Mouse (Mus musculus): ENCODE measurements at regions not wholly inside any gene's neighbourhood (a gene's known extent, or its start where the extent isn't known, plus 50 kb on each side); places are given as distances from the start of the nearest gene placed in this dataset.

DNA sequence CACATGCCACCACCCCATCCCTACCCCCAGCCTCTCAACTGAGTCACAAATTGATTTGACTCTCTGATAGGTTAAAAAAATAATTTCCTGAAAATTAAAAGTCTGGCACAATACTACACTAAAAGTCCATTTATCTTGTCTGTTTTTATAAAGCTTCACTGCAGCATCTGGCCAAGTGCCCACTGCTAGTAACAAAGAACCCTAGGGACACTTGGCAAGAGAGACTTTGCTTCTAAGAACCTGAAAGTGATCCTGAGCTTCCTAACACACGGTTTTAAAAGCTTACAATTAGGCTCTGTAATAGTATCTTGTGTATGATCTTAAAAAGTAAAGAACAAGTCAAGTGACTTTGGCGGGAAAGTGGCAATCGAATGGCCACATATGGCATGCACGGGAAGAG lies 288.3 kb downstream of the Epha4 start:
- DNase-seq = no peak

DNA sequence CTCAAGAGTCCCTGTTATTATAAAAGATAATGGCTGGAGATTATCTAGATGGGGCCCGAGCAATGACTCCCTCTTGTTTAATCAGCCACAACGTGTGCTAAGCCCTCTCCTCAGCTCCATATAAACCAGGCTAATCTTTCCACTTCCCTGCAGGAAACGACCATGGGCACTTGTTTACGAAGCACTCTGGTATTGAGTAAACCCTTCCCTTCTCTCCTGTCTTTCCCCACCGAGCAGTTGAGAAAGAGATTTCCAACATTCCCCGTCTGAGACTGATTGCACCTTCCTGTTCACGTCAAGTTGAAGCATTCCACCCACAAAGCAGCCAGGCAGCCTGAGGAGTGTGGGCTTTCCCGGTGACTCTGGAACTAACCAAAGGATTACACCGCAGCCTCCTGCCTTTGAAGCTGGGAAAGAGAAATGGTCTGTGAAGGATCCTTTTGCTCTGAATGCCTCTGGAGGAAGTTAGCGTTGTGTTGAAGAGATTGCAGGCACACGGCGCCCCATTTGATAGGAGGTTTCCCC lies 287.8 kb downstream of the Epha4 start:
- DNase-seq = no peak

DNA sequence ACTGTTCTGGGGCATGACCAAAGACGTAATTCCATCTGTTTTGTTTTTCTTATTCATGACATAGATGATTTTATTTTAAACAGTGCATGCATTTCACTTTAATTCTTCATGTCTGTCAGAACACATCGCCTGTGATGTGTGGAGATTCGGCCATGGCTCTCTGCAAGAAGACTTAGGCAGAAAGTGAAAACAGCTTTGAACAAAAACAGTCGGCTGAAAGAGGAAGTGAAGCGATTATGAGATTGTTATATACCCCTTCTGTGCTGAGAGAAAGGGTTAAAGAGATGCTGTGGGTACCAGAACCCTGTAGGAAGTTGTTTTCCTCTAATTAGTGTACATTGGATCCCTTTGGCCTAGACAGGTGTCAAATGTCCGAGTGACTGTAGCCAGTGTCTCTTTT lies 287.1 kb downstream of the Epha4 start:
- no peak for DNase-seq

DNA sequence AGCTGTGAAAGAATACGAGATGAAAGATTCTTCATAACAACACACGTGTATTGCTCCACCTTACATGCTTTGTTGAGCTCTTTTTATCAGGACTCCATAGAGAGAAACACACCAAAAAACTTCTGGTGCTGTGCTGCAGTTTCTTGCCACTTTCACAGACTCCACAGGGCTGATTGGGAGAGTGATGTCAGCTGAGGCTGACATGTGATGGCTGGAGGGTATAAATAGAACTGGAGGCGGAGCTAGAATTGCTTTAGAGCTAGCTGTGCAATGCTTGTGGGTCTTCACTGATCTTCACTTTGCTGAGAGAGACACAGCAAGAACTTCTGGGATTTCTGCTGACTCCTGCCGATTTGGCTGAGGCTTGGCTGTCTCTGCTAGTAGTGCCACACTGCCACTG lies 285.3 kb downstream of the Epha4 start:
- no peak for DNase-seq

DNA sequence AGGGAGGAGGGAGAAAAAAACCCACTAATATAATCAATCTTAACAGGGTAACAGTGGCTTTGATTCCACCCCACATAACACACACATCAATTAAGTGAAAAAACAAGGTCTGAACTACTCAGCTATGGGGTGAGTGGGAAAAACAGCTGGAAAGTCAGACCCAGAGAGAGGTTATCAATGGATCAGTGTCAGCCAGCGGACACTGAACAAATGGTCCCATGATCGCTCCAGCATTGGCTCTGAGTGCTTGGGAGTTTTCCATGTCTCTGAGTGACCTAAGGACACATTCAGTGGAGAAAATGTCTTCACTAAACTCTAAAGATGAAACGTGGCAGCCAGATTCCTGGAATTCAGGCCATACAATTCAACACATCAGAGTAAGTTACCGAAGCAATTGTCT lies 281.9 kb downstream of the Epha4 start:
- no peak for DNase-seq

DNA sequence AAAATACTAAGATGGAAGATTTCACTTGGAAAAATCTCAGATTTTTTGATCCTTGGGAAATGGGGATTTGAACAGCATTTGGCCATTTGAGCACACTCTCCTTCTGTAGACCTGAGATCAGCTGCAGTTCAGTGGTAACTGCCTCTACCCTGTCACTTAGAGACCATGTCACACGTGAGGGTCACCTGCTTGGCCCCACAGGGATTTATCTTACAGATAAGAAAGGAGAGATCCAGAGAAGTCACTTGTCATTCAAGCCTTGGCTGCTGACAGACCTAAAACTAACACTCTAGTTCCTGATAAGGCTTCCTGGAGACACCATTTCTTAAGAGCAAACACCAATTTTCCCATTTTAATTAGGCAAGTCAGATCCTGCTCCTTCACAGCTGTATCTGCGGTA lies 270.2 kb downstream of the Epha4 start:
- DNase-seq = no peak

DNA sequence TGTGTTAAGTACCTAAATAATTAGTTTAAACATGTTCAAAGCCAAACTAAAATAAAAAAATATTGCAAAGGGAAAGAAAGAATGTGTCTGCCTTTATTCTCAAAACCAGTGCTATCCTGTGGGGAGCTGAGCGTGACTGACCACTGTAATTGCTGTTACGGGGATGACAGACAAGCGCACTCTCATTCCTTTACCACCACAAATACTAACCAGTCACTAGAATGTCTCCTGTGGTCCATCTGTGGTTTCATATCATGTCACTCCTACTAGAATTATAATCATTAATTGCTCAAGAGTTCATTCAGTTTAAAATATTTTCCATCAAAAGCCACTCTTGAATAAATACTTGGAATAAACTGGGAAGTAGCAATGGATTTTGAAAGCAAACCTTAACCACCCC lies 268.8 kb downstream of the Epha4 start:
- DNase-seq = no peak

DNA sequence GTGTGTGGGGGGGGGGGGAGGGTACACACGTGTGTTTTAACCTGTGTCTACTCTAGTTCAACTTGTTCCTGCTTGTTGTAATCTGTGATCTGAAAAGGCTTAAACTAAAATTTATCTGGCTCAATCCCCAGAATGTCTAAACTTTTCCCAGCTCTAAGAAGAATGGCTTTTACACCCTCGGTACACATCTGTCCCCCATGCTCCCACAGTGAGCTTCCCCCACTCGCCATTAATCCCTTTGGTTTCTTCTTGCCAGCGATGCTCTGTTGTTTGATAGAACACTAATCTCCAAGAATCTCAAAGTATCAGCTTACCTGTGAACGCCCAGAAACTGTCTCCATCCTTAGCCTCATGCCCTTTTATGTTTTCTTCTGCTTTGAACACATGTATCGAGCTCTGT lies 260.6 kb downstream of the Epha4 start:
- DNase-seq = no peak

DNA sequence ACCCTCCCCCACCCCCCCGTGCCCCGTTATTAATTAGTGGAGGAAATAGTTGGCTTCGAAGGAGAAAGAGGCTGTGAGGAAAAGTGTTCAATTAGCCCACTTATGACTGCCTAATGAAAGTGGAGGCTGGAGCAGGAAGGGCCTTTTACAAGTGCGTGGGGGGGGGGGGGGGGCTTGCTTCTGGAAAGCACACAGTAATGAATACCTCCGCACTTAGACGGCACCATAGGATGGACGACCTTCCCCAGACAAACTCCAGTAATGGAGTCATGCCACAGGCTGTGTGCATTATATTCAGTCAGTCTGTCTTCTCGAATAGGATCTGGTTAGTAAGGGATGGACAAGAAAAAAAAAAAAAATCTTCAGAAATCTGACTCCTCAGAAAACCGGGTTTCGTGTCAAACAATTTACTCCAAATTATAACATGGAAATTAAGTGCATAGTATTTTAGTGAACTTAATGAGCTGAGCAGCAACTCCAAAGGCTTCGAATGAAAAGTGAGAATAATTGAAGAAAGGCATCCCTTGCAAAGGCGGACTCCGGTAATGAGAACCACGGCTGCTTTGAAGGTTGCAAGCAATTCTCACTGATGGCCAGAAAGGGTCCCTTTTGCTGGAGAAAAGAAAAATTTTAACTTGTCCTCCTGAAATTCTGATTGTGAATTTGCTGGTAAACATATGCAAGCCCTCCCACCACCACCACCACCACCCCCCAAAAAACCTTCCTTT lies 258.6 kb downstream of the Epha4 start:
- no peak for DNase-seq

DNA sequence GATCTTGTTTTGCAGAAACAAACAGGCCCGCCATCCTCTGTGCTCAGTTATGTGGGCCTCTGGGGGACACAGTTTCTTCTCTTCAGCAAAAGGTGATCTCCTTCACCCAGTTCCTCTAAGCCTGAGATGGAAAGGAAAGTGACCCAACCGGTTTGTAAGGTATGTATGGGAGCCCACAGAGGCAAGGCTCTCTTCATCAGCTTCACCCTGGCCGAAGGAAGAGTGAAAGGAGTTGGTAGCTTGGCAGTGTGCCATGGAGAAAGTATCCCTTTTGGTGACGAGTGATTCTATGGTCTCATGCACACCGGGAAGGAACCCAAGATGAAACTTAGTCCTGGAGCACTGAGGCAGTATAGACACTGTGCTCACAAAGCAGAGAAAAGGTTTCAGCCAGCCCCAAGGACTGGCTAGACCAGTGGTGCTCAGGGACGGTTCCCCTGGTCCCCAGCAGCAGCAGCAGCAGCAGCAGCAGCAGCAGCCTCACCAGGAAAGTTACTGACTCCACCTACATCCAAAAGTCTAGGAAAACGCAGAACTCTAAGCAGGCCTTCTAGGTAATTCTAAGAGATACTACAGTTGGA lies 256.1 kb downstream of the Epha4 start:
- DNase-seq = no peak

DNA sequence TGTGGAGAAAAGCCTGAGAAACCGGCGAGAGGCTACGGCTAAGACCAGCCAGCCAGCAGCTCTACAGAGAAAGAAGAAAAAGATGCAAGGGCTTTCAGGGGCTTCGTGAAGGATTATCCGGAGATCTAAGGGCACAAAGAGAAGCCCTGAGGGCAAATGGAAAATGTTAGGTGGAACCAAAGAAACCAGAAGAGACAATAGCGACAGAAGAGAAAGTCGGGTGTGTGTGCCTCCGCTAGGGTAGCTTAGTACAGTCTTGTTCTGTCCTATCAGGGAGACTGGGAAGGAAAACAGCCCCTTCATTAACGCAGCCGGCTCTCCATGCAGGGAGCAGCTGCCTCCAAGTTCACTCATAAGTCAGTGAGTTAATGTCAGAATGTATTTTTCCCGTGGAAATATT lies 255.1 kb downstream of the Epha4 start:
- DNase-seq = no peak

DNA sequence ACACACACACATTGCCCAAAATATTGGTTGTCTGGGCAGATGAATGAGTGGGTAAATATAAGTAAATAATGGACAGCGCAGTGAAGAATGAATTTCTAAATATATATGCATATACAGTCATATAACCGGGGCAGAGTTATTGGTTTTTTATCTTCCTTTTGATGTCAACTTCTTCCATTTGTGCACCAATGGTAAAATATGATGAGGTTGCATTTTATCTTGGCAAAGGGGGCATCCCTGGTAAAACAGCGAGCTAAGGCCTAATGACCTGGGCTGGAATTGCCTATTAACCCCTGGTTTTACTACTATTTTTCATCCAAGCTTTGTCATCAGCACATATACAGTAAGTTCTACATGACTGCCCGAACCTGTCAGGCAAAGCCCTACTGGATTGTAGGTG lies 253.2 kb downstream of the Epha4 start:
- no peak for DNase-seq

DNA sequence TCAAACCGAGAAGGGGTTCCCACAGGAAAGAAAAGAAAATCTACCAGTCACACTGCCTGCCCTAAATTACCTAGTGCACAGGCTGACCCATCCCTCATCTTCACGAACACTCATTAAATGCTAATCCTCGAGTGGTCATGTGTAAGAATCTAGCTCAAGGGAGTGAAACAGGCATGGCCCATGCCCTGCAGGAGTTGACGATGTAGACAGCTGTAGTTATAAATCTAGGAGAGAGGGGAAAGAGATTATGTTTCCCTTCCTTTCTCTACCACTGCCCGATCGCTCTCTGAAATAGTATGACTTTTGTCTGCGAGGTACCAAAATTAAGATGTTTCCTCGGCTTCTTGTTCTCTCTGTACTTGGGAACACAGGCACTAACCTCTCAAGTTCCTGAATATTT lies 249.2 kb downstream of the Epha4 start:
- no peak for DNase-seq

DNA sequence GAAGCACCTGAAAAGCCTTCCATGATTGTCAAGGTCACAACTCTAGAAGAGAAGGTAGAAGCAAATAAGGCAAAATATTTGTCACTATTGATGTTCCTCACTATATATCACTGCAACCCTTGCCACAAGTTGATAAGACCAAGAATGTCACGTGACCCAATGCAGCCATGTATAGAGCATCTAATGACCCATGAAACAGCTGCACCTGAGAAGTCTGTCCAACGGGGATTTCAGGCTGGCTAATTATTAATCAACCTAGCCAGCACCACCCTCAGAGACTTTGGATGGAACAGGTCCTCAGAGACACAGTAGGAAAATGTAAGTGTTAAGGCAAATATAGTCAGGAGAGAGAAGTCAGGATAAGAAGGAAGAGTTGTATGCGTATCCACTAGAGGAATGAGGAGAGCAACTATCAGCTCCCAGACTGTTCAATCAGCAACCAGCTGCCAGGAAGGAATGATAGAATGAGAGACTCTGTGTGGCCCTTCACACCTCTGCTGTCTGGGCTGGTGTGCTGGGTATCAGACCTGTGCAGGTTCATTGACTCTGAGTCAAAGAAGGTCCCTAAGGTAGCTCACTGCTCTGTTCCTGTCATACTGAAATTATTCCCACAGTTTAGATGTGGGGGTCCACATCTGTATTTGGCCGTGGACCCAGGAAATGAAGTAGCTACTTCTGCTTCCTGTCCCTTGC lies 247.4 kb downstream of the Epha4 start:
- no peak for DNase-seq

DNA sequence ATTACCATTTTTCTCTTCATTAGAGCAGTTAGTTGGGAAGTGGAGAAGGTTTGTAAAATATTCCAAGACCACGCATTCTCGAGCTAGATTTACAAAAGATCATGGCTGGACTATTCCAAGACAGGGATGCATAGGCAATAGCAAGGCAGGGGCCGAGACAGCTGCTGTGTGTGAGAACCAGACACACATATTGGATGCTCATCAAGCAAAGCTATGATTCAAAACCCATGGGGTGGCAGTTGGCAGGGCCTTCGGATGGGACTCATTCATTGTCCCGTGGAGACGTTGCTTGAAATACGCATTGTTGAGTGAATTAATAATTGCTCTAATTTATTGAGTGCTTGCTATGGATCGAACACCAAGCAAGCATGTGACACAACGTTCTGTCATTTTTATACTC lies 239.6 kb downstream of the Epha4 start:
- DNase-seq = no peak

DNA sequence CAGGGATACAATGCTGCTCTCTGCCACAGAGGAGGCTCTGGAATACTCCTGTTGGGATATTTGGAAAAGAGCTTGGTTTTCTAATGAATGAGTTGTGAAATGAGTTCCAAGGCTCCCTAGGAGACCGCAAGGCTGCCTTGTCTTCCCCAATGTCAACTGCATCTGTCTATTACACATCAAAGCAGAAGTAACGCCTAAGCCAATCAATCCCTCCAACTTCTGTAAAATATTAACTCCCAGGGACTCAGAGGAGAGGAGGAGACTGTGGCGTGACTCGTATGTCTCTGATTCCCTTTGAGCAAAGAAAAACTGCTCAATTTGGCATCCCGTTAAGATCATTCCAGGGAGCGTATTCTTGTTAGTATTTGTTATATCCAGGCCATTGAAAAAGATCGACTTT lies 235.3 kb downstream of the Epha4 start:
- DNase-seq = no peak

DNA sequence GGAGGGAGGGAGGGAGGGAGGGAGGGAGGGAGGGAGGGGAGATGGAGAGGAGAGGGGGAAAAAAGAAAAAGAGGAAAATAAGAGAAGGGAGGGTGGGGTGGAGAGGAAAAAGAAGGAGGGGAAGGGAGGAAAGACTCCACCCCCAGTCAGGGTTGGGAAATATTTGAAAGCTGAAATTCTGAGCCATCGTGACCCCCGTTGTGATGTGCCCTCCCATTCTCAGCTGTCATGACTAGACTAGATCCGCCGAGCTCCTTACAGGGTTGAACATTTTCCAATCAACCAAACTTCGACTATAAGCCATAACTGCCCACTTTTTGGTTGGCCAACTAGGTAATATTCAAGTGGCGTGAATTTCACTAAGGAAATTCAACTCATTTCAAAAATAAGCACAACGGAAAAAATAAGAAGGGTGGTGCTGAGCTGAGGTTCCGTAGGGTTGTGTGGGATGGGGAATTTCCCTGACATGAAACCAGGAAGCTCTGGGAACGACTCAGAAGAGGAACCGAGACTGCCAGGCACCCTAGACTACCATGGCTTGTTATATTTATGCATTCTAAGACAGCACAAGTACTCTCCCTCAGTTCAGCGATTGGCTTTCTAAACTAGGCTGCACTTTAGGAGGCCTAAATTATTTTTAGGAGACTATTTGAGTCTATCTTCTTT lies 234.4 kb downstream of the Epha4 start:
- peak; percentile 6 for DNase-seq

DNA sequence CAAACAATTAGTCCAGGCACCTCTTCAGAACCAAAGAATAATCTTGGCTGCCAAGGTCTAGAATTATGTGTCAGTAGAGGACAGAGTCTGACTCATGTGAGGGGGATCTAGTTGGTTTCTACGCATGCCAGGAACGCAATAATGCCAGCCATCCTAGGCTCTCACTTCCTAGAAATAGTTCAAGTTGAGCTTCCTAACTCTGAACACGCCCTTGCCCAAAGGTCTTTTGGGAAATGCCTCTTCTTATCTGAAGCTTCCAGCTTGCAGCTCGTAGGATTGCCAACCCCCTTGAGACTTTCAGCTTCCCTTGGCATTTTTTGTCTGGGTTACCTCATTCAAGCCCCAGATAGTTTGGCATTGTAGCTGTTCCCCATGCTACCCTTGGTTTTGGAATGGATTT lies 233.1 kb downstream of the Epha4 start:
- no peak for DNase-seq

DNA sequence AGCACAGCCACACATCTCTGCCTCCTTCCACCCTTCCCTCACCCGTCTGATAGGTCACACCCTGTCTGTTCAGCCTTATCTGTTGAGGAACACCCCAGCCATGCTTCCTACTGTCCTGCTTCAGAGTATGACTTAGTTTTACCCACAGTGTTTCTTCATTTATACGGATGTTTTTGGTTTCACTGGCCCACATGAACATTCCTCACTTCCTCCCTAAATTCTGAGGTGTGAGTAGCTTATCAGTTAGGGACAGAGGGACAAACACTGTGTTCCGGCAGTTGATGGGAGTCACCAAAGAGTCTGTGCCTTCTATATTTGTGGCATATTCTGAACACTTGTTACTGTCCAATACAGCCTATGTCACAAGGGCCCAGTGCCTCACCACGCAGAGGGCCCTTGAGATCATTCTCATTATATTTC lies 216.2 kb downstream of the Epha4 start:
- no peak for DNase-seq

DNA sequence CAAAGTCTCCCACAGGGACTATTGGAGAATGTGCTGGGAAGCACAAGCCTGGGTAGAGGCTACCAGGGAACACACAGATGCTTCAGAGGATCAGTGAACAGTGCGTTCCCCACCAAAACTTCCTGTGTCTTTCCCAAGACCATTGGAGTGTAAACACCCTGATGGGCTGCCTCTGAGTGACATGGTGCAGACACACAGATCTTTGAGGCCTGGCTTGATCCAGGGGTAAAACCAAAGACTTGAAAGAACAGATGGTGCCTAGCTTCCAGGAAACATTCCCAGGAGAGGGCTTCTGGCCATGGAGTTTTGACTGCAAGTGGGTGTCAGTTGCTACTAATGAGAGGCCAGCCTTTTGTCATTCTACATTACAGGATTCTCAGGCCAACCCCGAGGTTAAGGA lies 214.1 kb downstream of the Epha4 start:
- no peak for DNase-seq

DNA sequence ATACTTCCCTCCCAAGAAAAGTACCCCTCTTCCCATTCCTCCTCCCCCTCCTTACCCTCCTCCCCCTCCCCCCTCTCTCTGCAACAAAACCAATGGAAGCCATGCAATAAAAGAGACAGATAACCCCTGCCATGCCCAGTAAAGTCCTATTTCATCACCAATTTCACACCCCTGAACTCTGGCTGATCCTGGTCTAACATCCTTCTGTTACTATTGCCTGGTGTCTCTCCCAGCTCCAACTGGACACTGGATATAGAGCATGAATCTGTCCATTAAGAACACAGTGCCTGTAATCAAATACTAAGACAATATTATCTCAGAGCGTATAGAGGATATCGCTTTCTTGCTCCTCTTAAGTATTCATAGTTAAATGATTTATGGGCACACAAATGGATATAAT lies 210.1 kb downstream of the Epha4 start:
- no peak for DNase-seq

DNA sequence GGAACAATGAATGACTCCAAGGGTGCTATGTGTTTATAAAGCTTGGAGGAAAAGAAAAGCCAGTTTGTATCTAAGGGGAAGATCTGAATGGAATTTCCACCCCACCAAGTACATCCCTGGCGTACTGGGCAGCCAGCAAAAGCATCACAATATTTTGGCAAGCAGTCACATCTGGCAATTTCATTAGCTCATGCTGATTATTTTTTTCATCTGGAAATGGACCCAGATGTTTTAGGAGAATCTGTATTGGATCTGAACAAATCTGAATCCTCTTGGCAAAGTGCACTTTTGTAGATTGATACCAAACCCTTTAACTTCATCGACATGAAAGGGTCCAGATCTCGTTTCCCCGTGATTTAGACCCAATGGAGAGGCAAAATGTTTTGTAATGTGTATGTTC lies 207.1 kb downstream of the Epha4 start:
- no peak for DNase-seq

DNA sequence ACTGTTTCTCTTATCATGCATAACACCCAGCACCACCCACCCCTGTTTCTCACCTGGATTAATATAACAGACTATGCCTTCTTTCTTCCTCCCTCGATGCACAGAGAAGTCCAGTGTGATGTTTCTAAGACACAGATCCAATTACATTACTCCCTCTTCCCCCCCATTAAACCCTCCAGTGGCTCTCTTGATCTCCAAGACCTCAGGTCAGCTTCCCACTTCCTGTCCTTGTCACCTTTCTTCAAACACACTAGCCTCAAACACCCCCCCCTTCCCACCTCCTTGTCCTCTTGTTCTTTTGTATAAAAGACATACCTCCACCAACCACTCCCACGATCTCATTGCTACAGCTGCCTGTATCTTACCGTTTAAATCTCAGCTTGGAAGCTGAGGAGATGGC lies 201.8 kb downstream of the Epha4 start:
- no peak for DNase-seq

DNA sequence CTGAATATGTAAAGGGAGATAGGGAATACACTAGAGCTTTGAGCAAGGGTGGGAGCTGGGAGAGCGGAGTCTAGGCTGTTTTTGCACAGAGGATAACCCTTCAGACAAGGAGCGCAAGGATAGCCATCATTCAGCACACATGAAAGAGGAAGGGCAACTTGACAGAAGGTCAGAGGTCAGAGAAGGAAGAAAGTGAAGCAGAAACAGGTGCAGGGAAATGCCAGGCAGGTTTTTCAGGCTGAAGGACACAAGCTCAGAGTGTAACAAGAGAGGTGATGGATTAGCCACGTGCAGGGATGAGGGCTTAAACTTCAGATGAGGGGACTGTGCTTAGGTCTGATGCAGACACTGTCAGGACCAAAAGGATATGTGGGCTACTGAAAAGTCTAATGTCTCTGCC lies 199.5 kb downstream of the Epha4 start:
- DNase-seq = no peak
